Mouse (Mus musculus) retina, adult 2 months (tissue): ENCODE results near the gene Gm45062.
"Not testable (repeated sequence)": the region's sequence is repeated elsewhere in the genome, so short reads cannot be mapped to it uniquely, and the experiment has no call there.

Experiments
- DNase-seq: peaks from one replicate; pipeline ENCODE4 v3.0.0-alpha.2; 2012; ENCODE audit warnings: low read depth, low spot score

Gene Gm45062

DNA sequence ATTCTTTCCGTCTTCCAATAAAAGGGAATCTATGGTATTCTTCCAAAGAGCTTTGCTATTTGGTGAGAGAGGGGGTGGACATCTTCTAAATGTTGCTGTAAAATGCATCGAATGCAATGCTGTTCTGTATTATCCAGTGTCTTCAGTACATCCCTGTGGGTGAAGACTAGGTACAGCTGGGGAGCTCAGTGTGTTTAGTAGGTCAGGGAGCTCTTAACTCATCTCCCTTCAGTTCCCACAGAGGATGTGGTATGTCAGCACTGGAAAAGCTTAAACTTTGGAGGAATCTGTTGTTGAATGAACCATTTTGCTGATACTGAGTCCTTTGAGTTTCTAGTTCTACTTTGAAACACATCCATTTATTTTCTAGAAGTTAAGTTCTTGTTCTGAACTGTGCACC, 53.3 kb downstream of the Gm45062 start:
- no peak for DNase-seq

DNA sequence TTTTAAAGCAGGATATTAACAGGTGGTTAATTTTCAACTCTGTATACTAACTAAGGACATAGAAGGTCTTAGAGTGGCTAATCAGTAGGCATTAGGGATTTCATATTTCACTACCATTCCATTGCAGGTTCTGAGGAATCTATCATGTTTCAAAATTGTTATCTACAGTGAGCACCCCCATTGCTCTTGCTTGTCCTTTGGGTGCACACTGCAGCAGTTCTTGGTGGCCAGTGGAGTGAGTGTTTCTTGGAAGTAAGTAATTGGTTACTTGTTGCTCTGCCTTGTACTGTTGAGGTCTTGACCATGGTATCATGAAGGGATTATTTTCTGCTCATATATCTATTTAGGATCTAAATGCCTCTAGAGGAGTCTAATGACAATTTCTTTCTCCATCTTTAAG, 57.0 kb downstream of the Gm45062 start:
- DNase-seq: no peak

DNA sequence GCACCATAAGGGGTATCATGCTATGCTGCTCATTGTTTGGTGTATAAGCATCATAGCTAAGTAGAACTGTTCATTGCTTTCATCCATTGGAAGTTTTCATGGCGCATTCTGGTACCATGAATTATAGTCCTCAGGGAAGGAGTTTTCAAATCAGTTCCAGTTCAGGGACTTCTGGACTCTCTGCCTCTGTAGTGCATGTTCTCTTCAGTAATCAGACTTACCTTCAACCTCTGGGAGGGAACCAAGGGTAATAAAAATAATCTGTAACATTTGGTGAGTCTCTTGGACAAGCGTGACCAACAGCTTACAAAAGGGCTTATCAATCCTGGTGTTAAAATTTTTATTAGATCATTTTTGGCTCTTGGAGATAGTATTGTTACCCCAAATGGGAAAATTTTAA, 60.3 kb downstream of the Gm45062 start:
- no peak for DNase-seq

DNA sequence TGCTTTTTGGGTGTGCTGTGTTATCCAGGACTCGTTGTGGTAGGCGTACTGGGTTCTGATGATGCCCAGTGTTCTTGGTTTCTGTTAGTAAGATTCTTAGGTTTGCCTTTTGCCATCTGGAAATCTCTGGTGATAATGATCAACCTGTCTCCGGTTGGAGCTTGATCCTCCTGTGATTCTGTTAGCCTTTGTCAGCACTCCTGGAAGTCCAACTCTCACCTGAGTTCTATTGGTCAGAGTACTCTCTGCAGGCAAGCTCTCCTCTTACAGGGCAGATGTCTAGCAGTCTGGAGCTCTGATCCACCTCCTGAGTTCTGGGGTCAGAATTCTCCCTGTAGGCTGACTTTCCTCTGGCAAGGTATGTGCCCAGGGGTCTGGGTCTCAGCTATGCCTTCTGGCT, 72.2 kb downstream of the Gm45062 start:
- not testable (repeated sequence) for DNase-seq

DNA sequence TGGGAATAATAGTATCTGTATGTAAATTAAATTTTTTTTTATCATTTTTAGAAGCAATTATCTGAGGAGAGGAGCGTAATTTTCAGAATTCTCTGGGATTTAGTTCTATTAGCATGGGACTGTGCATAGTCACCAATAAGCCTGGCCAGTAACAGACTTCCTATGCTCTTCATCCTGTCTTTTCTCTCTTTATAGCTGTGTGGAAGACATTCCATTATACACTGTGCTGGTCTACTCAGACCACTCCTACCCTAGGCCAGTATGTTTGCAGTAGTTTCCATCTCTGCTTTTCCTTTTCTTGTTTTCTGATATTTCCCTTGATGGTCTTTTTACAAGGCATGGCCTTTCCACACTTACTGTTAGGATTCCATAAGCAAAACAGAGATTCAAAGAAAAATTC, 74.1 kb downstream of the Gm45062 start:
- DNase-seq: no peak

DNA sequence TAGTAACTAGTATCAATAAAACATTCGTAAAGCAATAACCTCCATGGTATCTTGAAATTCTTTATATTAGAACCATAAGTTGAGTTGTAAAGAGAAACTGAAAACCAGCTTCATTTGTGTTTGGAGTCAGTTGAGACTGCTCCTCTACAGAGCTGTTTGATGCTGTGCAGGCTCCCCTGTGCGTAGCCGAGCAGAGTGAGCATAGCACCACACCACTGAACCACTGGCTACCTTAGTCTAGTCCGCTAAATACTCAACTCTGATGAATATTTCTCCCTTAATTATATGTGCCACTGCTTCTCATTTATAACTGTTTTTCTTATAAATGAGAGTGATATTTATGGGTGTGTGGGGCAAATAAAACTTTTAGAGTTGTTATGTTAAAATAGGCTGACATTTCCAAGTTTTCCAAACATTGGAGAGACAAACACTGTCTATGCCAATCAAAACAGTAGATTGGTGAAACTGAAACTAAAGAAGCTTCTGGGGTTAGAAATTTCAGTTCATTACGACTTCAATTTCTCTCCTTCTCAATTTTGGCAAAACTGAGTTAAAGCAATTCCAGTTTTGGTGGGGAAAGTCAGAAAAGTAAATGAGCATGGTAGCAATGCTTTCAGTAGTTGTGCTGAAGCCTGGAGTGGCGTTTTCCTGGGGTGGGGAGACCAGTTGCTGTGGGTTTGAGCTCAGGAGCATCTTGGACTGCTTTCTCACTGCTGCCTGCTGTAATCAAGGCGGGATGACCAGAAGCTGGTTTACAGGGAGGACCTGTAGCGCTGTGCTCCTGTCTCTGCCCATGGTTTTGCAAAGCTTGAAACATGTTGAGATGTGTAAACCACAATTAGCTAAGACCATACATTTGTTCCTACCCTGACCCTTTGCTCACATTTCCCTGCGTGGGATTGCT, 77.5 kb downstream of the Gm45062 start:
- no peak for DNase-seq

DNA sequence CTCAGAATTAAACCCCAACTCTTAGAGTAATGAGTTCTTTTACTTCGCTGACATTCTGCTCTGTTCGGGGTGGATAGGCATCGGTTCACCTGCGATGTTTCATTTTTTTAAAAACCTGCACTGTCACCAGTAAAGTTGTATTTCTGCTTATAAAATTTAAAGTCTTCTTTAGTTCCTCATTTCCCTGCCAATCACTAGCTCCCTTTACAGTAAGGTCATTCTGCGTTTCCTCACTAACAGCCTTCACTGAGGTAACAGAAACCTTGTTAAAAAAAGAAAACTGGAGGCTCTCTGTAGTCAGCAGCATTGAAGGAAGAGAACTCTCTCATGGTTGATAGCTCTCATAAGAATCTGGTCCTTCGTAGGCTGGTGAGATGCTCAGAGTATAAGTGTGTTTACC, 80.2 kb downstream of the Gm45062 start:
- DNase-seq: no peak

DNA sequence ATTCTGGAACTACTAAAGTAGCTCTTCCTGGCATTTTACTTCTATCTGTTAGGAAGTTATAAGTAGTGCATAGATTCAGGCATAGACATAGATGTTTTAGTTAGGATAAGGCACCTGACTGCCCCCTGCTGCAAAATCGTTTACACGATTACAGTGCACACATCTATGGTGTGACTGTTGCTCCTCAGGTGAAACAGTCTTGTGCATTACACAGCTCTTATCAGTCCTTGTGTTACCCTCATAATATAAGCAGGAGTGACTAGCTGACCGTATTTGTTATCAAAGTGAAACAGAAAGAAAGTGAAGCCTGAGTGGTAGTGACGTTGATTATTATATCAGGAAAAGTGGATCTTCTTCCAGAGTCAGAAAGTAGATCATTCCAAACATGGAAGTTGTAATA, 84.0 kb downstream of the Gm45062 start:
- no peak for DNase-seq

DNA sequence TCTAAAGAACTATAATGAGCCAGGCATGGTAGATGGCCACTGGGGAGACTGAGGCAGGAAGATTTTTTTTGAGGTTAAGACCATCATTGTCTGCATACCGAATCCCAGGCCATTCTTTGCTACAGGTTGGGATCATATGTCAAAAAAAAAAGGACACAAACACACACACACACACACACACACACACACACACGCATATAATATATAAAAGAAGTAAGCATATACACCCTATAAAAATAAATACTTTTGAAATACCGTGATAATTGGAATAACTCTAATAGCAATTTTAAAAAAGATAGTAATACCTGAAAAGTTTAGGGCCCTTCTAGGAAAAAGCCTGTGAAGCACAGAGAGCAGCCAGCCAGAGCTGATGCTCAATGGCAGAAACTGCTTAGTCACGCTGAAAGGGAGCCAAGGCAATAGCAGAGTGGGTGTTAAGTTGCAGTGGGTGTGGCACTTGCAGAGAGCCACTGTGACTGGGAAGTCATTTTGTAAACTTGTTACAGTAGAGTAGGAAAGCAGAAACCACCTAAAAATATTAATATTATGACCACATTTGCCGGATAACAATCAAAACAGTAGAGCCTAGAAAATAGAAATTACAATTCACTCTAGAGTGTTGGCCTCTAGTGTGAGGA, 86.1 kb downstream of the Gm45062 start:
- no peak for DNase-seq

DNA sequence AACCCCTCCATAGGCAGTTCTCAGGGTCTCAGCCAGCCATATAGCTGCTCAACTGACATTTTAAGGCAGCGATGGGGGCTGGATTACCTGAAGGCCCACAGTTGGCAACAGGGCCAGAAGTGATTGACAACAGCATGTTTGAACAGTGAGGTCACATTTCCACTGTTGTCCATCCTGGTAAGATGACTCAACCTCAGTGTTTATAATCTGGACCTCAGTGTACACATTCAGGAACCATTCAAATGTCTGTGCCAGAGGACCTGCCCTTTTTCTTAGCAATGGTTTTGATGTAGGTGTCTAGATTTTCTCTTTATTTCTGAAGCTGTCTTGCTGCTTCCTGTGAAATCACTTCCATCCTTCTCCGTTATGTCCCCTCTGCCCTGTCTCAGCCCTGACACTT, 87.9 kb downstream of the Gm45062 start:
- no peak for DNase-seq

DNA sequence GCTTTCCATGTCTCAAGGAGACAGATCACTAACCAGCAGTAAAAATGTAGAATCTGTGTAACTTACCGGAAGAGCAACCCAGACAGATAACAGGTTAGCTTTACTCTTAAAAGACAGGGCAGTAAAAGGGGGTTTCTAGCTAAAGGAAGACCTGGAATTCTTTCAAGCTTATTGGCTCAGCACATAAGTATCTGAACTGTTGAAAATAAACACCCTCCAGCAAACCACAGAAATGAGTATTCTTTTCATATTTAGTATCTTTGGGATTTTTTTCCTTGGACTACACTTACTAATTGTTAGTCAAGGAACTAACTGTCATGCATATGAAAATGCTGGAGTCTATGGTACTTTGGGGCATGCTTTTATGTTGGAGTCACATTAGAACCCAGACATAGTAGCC, 89.1 kb downstream of the Gm45062 start:
- no peak for DNase-seq

DNA sequence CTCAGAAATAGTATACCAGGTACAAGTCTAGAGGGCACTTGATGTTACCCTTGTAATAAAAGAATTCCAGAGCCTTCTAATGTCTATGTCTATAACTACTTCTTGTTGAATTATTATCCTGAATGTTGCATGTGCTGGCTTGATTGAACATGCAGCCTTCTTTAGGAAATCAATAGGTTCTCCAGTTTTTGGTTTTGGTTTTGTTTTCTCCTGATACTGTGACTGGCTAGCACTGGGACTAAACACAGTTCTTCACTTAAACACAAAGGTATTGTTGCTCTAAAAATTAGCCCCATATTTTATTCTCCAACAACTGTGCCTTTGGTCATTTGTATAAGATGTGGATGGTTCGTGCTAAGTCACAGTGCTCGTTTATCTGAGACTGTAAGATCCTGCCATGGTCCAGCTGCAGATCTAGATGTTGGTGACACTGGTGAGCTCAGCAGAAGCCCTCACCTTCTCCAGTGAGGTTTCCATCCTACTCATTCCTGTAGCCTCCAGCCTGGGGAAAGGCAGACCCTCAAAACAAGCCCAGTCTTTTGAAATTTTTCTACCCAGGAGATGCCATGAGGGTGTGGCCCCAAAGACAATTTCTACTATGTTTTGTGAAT, 89.9 kb downstream of the Gm45062 start:
- no peak for DNase-seq

DNA sequence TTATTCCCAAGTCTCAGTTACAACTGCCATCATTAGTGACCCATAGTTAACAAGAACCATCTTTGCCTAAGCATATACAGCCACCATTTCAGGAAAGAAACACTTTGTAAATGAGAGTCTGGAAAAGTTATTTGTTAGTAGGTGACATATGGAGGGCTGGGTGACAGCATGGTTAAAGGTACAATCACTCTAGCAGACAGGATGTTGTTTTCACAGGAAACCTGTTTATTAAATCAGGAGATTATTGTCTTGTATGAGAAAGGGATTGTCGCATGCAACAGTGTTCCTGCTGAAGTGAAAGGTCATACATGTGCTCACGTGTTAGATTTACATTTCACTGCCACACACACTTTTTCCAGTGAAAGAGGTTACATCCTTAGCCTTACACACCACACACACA, 92.3 kb downstream of the Gm45062 start:
- no peak for DNase-seq

DNA sequence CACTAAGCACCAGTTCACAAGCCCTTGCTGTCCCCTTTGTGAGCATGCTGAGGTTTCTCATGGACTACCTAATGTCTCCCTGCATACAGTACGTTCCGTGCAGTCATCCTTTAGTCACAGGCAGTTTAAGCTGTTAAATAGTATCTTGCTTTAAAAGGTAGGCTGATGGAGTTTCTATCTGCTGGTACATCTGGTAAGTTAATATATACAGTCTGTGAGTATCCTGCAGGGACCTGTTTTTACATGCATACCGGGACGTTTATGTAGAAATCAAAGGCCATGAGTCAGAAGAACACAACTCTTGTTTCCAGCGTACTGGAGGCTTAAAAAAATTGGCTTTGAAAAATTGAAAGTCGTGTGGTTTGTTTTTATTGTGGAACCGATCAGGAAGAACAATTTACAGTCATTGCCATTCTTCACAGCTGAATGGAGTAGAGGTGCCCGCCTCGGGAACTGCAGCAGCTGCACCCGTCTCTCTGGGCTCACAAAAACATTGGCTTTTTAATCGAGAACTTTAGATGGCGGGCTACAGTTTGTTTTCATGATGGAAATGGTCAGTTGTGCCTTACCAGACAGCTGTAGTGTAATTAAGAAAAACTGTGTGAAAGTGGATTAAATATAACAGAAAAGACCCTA, 93.4 kb downstream of the Gm45062 start:
- no peak for DNase-seq

DNA sequence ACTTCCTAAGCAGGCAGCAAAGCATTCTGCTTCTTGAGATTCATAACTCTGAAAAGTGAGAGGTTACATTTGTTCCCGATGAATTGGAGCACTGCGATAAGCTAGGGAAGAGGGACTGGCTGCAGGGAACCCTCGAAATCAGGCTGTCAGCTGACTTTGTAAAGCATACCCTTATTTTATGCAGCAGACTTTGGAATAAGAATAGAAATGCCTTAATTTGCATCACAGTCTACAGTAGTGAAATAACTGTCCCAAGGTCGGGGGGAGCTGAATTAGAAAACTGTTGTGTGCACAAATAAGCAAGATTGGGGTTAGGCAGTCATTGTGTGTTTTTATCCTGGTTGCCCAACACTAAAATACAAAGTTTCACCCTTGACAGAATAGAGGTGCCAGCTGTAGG, 94.2 kb downstream of the Gm45062 start:
- no peak for DNase-seq

DNA sequence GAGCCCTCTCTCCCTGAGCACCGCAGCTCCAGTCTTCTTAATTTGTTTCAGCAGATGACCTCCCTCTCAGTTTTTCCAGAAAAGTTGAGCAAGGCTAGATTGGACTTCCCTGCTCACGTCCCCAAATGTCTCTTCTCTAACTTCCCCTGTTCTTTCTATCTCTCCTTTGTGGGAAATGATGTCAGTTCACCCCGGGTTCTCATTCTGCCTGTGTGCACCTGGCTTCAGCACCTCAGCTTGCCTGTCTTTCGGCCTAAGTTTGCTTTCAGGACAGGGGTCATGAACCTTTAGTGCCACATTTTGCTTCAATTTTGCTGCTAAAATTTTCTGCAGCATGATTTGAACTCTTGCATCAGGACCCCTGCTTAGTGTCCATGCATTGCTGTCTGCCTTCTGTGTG, 95.6 kb downstream of the Gm45062 start:
- no peak for DNase-seq

DNA sequence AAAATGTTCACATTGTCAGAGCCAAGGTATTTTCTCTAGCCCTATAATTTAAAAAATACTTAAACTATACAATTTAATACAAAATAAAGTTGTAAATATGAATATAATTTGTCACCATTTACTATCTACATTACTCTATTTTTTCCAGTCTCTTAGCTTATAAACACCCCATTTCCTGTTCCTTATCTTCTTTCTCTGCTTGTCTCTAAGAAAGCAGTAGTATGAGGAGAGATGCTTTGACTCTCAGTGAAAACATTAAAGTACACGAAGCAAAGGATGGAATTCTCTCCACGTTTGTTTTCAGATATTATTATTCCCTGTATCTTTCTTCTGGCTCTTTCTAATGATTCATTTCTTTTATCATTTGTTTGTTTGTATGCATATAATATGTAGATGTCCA, 99.0 kb downstream of the Gm45062 start:
- DNase-seq: no peak

DNA sequence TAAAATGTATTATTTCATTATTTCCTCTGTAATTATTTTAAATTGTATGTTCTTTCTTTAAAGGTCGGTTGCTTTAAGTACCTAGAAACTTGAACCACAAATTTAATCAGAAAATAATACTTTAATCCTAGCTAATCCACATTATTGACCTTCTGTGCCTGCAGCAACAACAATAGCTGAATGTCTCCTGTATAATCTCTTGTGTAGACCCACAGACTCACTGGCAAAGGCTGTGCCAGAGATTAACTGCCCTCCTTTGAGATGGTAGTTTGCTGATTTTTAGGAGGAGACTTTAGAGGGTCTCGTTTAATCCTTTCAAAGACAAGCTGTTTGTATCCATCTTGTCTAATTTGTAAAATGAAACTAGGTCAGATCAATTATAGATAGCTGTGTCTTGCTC, 99.5 kb downstream of the Gm45062 start:
- peak; percentile 63 for DNase-seq

DNA sequence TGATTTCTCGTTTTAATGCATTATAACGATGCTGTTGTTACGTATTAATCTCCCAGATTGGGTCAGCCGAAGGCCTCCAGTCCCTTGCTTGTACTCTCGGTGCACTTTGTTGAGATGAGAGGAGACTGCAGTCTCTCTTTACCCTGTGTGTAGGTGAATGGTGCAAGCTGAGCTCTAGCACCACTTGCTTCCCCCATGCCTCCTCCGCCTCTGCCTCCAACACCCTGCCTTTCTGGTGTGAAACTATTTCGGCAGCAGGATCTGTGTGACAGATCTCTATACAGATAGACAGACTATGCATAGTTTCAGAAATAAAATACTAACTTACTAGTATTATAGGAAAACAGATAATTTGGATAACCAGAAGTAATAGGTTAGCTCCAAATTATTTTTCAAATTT, 101.6 kb downstream of the Gm45062 start:
- no peak for DNase-seq

DNA sequence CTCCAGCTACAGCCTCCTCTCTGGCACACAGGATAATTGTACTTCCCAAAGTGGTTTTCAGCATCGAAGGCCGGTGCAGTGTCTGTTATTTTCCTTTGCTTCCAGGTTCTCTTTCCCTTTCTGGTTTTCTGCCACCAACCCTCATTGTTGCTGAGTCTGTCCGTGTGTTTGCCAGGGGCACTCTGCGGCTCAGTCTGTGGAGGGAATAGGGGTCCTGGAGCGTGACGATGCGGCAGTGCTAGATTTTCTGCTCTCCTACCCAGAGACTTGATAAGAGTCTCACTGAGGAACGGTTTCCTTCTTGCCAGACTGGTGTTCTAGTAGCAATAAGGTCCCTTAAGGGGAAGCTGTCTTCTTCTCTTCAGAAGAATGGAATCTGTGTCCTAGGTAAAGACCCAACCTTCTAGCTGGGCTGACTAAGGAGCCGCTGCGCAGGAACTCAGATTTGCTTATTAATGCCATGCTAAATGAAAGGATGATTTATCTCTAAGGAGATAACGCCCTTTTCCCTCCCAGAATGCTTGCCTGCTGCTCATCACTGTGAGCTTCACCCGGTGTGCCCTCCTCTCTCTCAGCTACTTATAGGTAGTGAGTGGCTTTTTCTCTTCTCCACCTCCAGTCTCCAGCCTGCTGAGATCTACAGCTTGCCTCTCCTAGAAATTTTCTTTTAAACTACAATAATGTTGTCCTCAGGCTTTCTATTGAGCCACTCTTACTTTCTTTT, 104.9 kb downstream of the Gm45062 start:
- DNase-seq: peak; percentile 64

DNA sequence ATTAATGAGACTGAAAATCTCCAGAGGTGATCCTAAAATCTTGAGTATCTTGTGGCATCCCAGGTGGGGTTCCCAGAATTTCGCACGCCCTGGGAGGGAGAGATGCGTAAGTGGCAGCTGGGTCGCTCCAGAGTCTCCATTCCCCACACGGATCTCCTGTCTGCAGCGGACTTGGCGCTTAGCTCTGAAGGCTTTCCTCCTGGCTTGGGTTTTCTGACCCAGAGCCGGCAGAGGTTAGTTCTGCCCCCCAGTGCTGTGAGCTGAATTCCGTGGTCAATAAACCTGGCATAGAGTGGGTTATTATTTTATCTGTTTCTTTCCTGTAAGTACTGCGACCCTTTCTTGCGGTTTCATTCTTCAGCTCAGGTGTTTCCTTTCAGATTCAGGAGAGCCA, 105.5 kb downstream of the Gm45062 start:
- DNase-seq: no peak

DNA sequence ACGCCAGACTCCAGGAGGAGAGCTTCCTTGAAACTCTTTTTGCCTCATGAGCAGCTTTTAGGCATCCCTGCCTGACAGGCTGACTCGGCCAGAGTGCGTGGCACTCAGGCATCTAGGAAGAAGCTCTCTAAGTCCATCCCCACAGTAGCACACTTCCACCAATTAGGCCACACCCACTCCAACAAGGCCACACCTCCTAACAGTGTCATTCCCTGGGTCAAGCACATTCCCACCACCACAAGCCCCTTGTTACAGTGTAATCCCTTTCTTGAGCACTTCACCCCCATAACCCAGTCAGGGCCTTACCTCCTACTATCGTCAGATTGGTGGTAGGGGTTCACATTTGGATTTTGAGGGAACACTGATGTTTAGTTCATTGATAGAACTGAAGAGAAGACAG, 108.4 kb downstream of the Gm45062 start:
- no peak for DNase-seq
